Comparison of ENCODE assay signal across 10 mouse cellular contexts in genomic region chr9:56265022-56265360, GRCm38 (mm10).
DNase-seq lines count a peak whose midpoint lies in the region; ATAC-seq and TF ChIP-seq lines count a peak whose summit lies in the region.
"Had no signal": no experiment of that assay in that cellular context is flagged by ENCODE, and none has a peak within 500 bp of the region (broad histone marks: within the 10 kb centered on the region; RNA-seq: fewer than 3 reads in every experiment).

No protein-coding gene starts in this region.

- 0 out of 2 replicates have a peak, but pooled peaks have one; percentile 5 for ATAC-seq in heart, postnatal 0 days (ENCODE audit: insufficient read depth, low read depth)
- ATAC-seq in intestine, embryonic 15.5 days: 0 out of 2 replicates have a peak, but pooled peaks have one; percentile 27

- peaks cover 23% of the 10 kb centered on the region; the same call in 1 of the 2 replicates for H3K4me1 ChIP-seq in heart, postnatal 0 days (ENCODE audit: control insufficient read depth, insufficient read depth)
- 0 out of 2 replicates have a peak, but pooled peaks cover 3% of the 10 kb centered on the region for H3K4me1 ChIP-seq in intestine, embryonic 15.5 days (replicated peaks)
- H3K4me1 ChIP-seq: forebrain, embryonic 12.5 days; midbrain, embryonic 12.5 days; neural tube, embryonic 12.5 days had no signal

- peaks cover 6% of the 10 kb centered on the region for H3K9me3 ChIP-seq in heart, postnatal 0 days (replicated peaks; ENCODE audit: control insufficient read depth, low read length)
- peaks cover 5% of the 10 kb centered on the region for H3K9me3 ChIP-seq in intestine, embryonic 15.5 days

- H3K36me3 ChIP-seq in heart, postnatal 0 days (replicated peaks; ENCODE audit: control insufficient read depth, insufficient read depth, low read length): no peaks in the 10 kb centered on the region
- peaks cover 4% of the 10 kb centered on the region for H3K36me3 ChIP-seq in intestine, embryonic 15.5 days

- WGBS in heart, postnatal 0 days: 14% methylated on average over 8 of the region's 8 CpGs
- WGBS in intestine, embryonic 15.5 days: 29% methylated on average over 8 of the region's 8 CpGs

- TF ChIP-seq CTCF in heart, postnatal 0 days (IDR thresholded peaks at IDR 0.05; ENCODE audit: low read depth): no peak

- 0 out of 2 replicates have a peak overlapping the region, but pooled peaks have one; percentile 8 for H3K4me2 ChIP-seq in heart, postnatal 0 days (ENCODE audit: low read depth, low read length)
- no peak overlapping the region for H3K4me2 ChIP-seq in intestine, embryonic 15.5 days (replicated peaks)
- H3K4me2 ChIP-seq: forebrain, embryonic 12.5 days; midbrain, embryonic 12.5 days; neural tube, embryonic 12.5 days had no signal

- no peak overlapping the region for H3K4me3 ChIP-seq in heart, postnatal 0 days (ENCODE audit: low read depth, low read length)
- H3K4me3 ChIP-seq in intestine, embryonic 15.5 days (replicated peaks): no peak overlapping the region
- H3K4me3 ChIP-seq: forebrain, embryonic 12.5 days; midbrain, embryonic 12.5 days; neural tube, embryonic 12.5 days had no signal

- no peak overlapping the region for H3K9ac ChIP-seq in heart, postnatal 0 days (replicated peaks; ENCODE audit: low read depth, low read length)
- no peak overlapping the region for H3K9ac ChIP-seq in intestine, embryonic 15.5 days
- H3K9ac ChIP-seq: forebrain, embryonic 12.5 days; midbrain, embryonic 12.5 days; neural tube, embryonic 12.5 days had no signal

- H3K27me3 ChIP-seq in heart, postnatal 0 days (ENCODE audit: control insufficient read depth, insufficient read depth, low read length): no peaks in the 10 kb centered on the region
- no peaks in the 10 kb centered on the region for H3K27me3 ChIP-seq in intestine, embryonic 15.5 days (replicated peaks)
- H3K27me3 ChIP-seq: forebrain, embryonic 12.5 days; midbrain, embryonic 12.5 days; neural tube, embryonic 12.5 days had no signal

- peak overlapping the region; percentile 4 for H3K27ac ChIP-seq in heart, postnatal 0 days (ENCODE audit: low read depth)
- no peak overlapping the region for H3K27ac ChIP-seq in intestine, embryonic 15.5 days
- H3K27ac ChIP-seq: forebrain, embryonic 12.5 days; midbrain, embryonic 12.5 days; neural tube, embryonic 12.5 days had no signal

- TF ChIP-seq EP300 in heart, postnatal 0 days (IDR thresholded peaks at IDR 0.05; ENCODE audit: low read depth): no peak

- peak; percentile 44 for DNase-seq in heart, postnatal 0 days (ENCODE audit: low spot score)
- DNase-seq in heart, postnatal 4 days: no peak
- DNase-seq in urinary bladder, adult 18-20 months (ENCODE audit: low spot score in 2 of 2): peak; percentile 49 to 67
- no peak for DNase-seq in urinary bladder, postnatal 4 days (ENCODE audit: low spot score in 2 of 2)
- peak; percentile 51 to 55 for DNase-seq in urinary bladder, postnatal 36 days (ENCODE audit: low spot score in 2 of 2)
- DNase-seq in cerebellum, adult 8-10 months: no peak

Comparison
In these comparisons a context has a peak if more than half of its experiments do, and no peak if none do; other contexts are left out.
1. DNase-seq: peak in heart, postnatal 0 days (single experiment), urinary bladder, adult 18-20 months (2 of 2) and urinary bladder, postnatal 36 days (2 of 2); none in heart, postnatal 4 days (single experiment), urinary bladder, postnatal 4 days (0 of 2) and cerebellum, adult 8-10 months (single experiment).